Mouse (Mus musculus) heart, postnatal 0 days (tissue): ENCODE measurements at regions not wholly inside any gene's neighbourhood (a gene's known extent, or its start where the extent isn't known, plus 50 kb on each side); places are given as distances from the start of the nearest gene placed in this dataset.

ENCODE experiments used
- ATAC-seq: fragments of 200-750 bp; cut with Nextera tagmentation; 2 replicates; pipeline ENCODE4 v1.8.0; 2017; ENCODE audit warnings: low read depth, moderate number of reproducible peaks, moderate library complexity; ENCODE audit not compliant: insufficient read depth
- DNase-seq: peaks from one replicate; pipeline ENCODE4 v3.0.0-alpha.2; 2016; ENCODE audit warnings: low spot score
- H3K27ac ChIP-seq: fragments of 300-500 bp; sonication (generic); 2 replicates; pipeline ENCODE4 v1.5.1; 2014; ENCODE audit warnings: low read depth, mild to moderate bottlenecking
- H3K27me3 ChIP-seq: fragments of 300-500 bp; sonication (generic); 2 replicates; pipeline ENCODE4 v1.6.1; 2014; ENCODE audit warnings: low read length, mixed read lengths; ENCODE audit not compliant: control insufficient read depth, insufficient read depth
- H3K36me3 ChIP-seq: fragments of 300-500 bp; sonication (generic); replicated peaks from 2 replicates; pipeline ENCODE4 v1.6.1; 2014; ENCODE audit warnings: low read length, mixed read lengths; ENCODE audit not compliant: control insufficient read depth, insufficient read depth
- H3K4me1 ChIP-seq: fragments of 300-500 bp; sonication (generic); 2 replicates; pipeline ENCODE4 v1.6.1; 2014; ENCODE audit warnings: antibody characterized with exemption; ENCODE audit not compliant: control insufficient read depth, insufficient read depth
- H3K4me2 ChIP-seq: fragments of 300-500 bp; sonication (generic); 2 replicates; pipeline ENCODE4 v1.6.1; 2014; ENCODE audit warnings: low read depth, mild to moderate bottlenecking, low read length, moderate library complexity
- H3K4me3 ChIP-seq: fragments of 300-500 bp; sonication (generic); 2 replicates; pipeline ENCODE4 v1.5.1; 2014; ENCODE audit warnings: low read depth, low read length
- H3K9ac ChIP-seq: fragments of 300-500 bp; sonication (generic); replicated peaks from 2 replicates; pipeline ENCODE4 v1.6.1; 2014; ENCODE audit warnings: low read depth, low read length, mixed read lengths
- H3K9me3 ChIP-seq: fragments of 300-500 bp; sonication (generic); replicated peaks from 2 replicates; pipeline ENCODE4 v1.6.1; 2016; ENCODE audit warnings: low read length; ENCODE audit not compliant: control insufficient read depth
- CTCF ChIP-seq: IDR thresholded peaks from 2 replicates; pipeline ENCODE4 v1.5.1; 2016; ENCODE audit warnings: antibody characterized with exemption, control low read depth, low read depth
- EP300 ChIP-seq: IDR thresholded peaks from 2 replicates; pipeline ENCODE4 v1.6.1; 2016; ENCODE audit warnings: antibody characterized with exemption, low read depth
- WGBS: fragments of 180-500 bp; shearing (Covaris S2); extraction: QIAGEN DNeasy Blood & Tissue Kit; methylation state at CpG from one replicate; pipeline ENCODE4 v1.1.7; 2014; 5-methylcytosine and 5-hydroxymethylcytosine counted together

DNA sequence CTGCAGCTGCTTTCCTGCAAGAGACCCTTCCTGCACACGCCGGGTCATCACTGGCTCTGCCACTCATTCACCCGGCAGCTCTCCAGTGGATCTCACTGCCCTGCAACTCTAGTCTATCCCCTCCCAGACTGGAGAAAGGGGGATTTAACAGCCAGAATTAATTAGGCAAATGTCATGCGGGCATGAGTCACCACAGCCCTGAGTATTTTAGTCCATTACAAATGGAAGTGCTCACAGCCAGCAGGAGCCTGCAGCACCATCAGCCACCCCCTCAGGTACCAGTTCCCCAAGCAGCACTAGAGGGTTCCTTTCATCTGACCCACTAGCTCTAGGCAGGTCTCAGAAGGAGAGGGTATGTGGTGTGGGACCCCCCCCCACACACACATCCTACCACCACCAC lies 91.7 kb downstream of the Zfp648 start:
- WGBS, result 65% methylated on average over 4 of the region's 4 CpGs

DNA sequence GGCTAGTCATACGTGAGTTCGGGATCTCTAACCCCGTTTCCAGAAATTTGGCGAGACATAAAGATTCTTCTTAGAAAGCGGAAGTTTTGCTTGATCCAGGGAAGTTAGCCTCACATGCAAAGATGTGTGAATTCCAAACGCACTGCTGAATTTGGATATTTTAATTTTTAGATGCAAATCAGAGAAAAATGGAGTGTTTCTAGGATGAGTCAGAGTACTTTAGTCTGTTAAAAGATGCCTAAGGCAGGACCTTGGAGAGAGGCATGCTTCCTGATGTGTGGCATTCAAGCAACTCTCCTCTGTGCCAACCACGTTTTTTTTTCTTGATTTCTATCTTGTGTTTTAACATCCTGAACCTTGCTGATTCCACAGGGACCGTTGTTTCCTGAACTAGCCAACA lies 95.1 kb downstream of the Zfp648 start:
- H3K27ac ChIP-seq, result no peak overlapping the region
- no peak overlapping the region for H3K4me3 ChIP-seq
- ATAC-seq, result no peak
- no peaks in the 10 kb centered on the region for H3K9me3 ChIP-seq
- H3K36me3 ChIP-seq, result no peaks in the 10 kb centered on the region
- peaks cover 10% of the 10 kb centered on the region for H3K4me1 ChIP-seq
- no peak for DNase-seq
- no peak overlapping the region for H3K4me2 ChIP-seq
- TF ChIP-seq EP300 (no peak), CTCF (no peak)
- no peak overlapping the region for H3K9ac ChIP-seq
- H3K27me3 ChIP-seq, result no peaks in the 10 kb centered on the region
- 77% methylated on average over 8 of the region's 8 CpGs for WGBS

More for the DNA sequence above, 91.7 kb downstream of the Zfp648 start:
- Histone ChIP-seq H3K4me1 (no peaks in the 10 kb centered on the region), H3K27me3 (no peaks in the 10 kb centered on the region), H3K27ac (no peak overlapping the region), H3K4me2 (no peak overlapping the region), H3K9me3 (no peaks in the 10 kb centered on the region), H3K36me3 (no peaks in the 10 kb centered on the region), H3K4me3 (no peak overlapping the region), H3K9ac (no peak overlapping the region)
- ATAC-seq (no peak), DNase-seq (no peak)
- TF ChIP-seq CTCF, result no peak
- no peak for TF ChIP-seq EP300

DNA sequence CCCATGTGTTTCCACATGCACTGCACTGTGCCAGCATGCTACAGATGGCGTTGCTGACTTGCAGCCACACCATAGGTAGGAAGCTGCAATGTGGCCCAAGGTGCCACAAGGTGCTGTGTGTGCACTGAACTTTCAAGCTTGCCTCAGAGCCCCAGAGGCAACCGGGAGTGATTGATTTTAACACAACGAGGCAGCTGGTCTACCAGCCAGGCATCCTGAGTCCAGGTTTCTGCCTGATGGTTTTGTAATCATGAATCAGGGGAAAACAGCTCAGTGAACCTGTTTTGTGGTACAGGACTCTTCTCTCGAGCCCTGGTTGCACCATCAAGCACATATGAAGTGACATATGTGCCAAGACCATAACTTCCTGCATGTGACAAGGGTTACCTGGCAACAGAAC lies 98.9 kb downstream of the Zfp648 start:
- 59% methylated on average over 4 of the region's 4 CpGs for WGBS
- Histone ChIP-seq H3K4me2 (no peak overlapping the region), H3K27ac (no peak overlapping the region), H3K4me3 (no peak overlapping the region), H3K9ac (no peak overlapping the region), H3K9me3 (no peaks in the 10 kb centered on the region), H3K27me3 (no peaks in the 10 kb centered on the region), H3K36me3 (no peaks in the 10 kb centered on the region), H3K4me1 (peaks cover 10% of the 10 kb centered on the region)
- TF ChIP-seq EP300 (no peak), CTCF (no peak)
- no peak for ATAC-seq
- no peak for DNase-seq

DNA sequence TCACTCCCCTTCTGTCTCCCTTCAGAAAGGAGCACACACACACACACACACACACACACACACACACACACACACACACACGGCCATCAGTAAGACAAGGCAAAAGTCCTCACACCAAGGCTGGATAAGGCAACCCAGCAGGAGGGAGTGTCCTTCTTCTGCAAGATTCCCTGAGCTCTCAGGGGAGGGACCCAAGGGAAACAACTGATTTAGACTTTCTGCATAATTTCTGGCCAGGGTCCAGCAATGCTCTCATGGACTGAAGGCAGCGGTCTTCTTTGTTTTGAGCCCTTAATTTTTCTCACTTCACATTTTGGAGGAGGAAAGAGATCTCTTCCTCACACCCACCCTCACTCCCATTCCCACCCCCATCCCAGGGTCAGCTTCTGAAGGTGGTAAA lies 108.7 kb downstream of the Zfp648 start:
- Histone ChIP-seq H3K27me3 (no peaks in the 10 kb centered on the region), H3K36me3 (no peaks in the 10 kb centered on the region), H3K4me1 (no peaks in the 10 kb centered on the region), H3K9ac (no peak overlapping the region), H3K27ac (no peak overlapping the region), H3K4me3 (no peak overlapping the region), H3K9me3 (no peaks in the 10 kb centered on the region), H3K4me2 (no peak overlapping the region)
- 28% methylated on average over 2 of the region's 2 CpGs for WGBS
- TF ChIP-seq CTCF (no peak), EP300 (no peak)
- DNase-seq (no peak), ATAC-seq (no peak)
